Mouse (Mus musculus) liver, embryonic 14.5 days (tissue): ENCODE data around the gene Ssh2.

Experiments used
- CTCF ChIP-seq: IDR thresholded peaks from 2 replicates; pipeline ENCODE4 v1.5.1; 2016; ENCODE audit warnings: antibody characterized with exemption, low read depth, control low read depth
- EP300 ChIP-seq: IDR thresholded peaks from 2 replicates; pipeline ENCODE4 v1.6.1; 2016; ENCODE audit warnings: antibody characterized with exemption, low read depth

- no peak for TF ChIP-seq CTCF
- TF ChIP-seq EP300 = no peak
Measured at GRCm38 (mm10) chr11:77486798-77487197, 270.7 kb downstream of the Ssh2 start.
